Mouse (Mus musculus): ENCODE results near the gene Gm49336.

DNA sequence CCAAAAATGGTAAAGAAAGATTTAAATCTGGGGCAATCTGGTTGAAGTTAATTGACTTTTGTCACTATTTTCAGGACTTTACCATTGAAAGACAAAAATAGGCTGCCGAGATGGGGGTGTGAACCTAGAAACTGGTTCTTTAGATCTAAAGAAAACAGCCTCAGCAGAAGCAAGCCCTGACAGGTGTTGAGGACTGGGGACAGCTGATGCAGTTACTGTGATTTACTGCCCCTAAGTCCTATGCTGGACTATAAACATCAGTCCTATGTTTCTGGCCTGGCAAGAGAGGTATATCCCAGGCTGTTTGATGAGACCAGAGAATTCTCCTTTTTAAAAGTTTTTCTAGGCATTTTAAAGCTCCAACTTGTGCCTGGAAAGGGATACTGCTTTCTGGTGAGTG lies 37.3 kb downstream of the Gm49336 start:
- TF ChIP-seq POLR2A (IDR thresholded peaks at IDR 0.05; ENCODE audit: borderline replicate concordance, extremely low read depth, insufficient read depth, insufficient read length, poor library complexity, severe bottlenecking) (no peak), CTCF (IDR thresholded peaks at IDR 0.05; ENCODE audit: borderline replicate concordance, extremely low read depth, insufficient read depth, insufficient read length) (no peak)
